Mouse (Mus musculus): ENCODE measurements around the gene Ube2v1. TPM values are rescaled to one million over a fixed set of nuclear protein-coding genes. Genes with fewer than 3 reads are reported as not detected.

Gene Ube2v1
- polyA plus RNA-seq, 1 experiment from 2014 or later, result 393 TPM

DNA sequence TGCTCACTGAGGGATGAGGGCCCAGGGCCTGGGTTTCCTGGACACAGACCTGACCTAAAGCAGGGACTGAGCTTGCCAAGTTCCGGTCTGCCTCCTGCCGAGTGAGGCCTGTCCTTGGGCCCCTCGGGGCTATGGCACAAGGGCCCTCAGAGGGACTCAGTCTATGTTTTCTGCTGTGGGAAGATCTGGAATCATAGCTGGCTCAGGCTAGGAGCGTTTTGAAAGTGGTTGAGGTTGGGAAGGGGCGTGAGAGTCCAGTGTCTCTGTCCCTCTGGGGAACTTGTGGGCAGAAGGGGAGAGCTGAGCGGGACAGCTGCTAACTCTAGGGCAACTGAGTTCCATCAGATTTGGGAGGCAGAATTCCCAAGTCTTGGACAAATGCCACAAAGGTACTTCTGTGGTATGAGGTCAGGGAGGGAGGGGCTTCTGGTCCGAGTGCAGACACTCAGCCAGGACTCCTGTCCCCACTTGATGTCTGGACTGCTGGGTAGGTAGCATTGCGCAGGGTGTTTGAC lies 31.4 kb downstream of the Ube2v1 start:
- no peak overlapping the region for H3K9ac ChIP-seq (ENCODE audit: low read depth, low read length)
- H3K4me3 ChIP-seq (ENCODE audit: low read length), result no peak overlapping the region
- no peaks in the 10 kb centered on the region for H3K9me3 ChIP-seq (ENCODE audit: control insufficient read depth, low read length)
- H3K36me3 ChIP-seq (ENCODE audit: control insufficient read depth, insufficient read depth, low read length), result no peaks in the 10 kb centered on the region
- peaks cover 9% of the 10 kb centered on the region; the same call in 1 of the 2 replicates for H3K4me1 ChIP-seq (ENCODE audit: control insufficient read depth, insufficient read depth, low read depth, low read length)
- 75% methylated on average over 8 of the region's 8 CpGs for WGBS
- ATAC-seq, result no peak
- no peak overlapping the region for H3K27ac ChIP-seq (ENCODE audit: low read depth, low read length)
- no peak overlapping the region for H3K4me2 ChIP-seq (ENCODE audit: low read length)
- no peaks in the 10 kb centered on the region for H3K27me3 ChIP-seq (replicated peaks; ENCODE audit: control insufficient read depth, insufficient read depth, low read length)

DNA sequence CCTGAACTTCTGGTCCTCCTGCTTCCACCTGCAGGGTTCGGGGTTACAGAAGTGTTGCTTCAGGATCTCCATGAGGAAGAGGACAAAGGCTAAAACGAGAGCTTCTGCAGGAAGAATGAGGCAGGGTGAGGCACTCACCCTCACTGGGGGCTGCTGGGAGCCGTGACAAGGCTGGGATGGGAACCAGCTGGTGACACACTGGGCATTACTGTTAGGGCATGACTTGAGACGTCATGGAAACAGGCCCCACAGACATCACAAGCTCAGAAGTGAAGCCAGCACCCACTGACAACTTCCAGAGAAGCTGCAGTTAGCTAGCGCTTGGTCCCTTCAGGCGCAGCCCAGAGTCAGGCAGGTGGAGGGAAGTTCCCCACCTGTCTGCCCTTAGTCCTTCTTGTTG lies 32.0 kb downstream of the Ube2v1 start:
- no peak overlapping the region for H3K27ac ChIP-seq (ENCODE audit: low read depth, low read length)
- no peaks in the 10 kb centered on the region for H3K36me3 ChIP-seq (ENCODE audit: control insufficient read depth, insufficient read depth, low read length)
- no peak for ATAC-seq
- 65% methylated on average over 6 of the region's 6 CpGs for WGBS
- H3K9me3 ChIP-seq (ENCODE audit: control insufficient read depth, low read length), result no peaks in the 10 kb centered on the region
- H3K9ac ChIP-seq (ENCODE audit: low read depth, low read length), result no peak overlapping the region
- peaks cover 9% of the 10 kb centered on the region; the same call in 1 of the 2 replicates for H3K4me1 ChIP-seq (ENCODE audit: control insufficient read depth, insufficient read depth, low read depth, low read length)
- no peak overlapping the region for H3K4me3 ChIP-seq (ENCODE audit: low read length)
- H3K27me3 ChIP-seq (replicated peaks; ENCODE audit: control insufficient read depth, insufficient read depth, low read length), result no peaks in the 10 kb centered on the region
- no peak overlapping the region for H3K4me2 ChIP-seq (ENCODE audit: low read length)

DNA sequence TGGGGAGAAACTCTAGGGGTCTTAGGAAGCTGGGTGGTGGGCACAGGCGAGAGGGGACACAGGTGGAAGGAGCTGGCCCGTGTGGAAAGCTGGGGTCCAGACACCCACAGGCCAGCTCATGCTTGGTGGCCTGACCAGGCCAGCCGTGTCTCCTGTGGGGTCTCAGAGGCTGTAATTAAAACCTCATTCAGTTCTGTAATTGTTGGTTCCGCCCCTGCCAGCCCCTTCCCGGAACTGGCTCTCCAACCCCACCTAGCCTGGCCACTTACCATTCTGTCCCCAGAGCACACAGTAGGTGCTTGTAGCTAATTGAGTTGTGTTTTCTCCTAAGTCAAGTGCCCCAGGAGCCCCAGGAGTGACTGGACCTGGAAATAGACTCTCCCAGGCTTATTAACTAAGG lies 32.7 kb downstream of the Ube2v1 start:
- 73% methylated on average over 5 of the region's 5 CpGs for WGBS
- Histone ChIP-seq H3K9me3 (ENCODE audit: control insufficient read depth, low read length) (no peaks in the 10 kb centered on the region), H3K4me2 (ENCODE audit: low read length) (no peak overlapping the region), H3K27ac (ENCODE audit: low read depth, low read length) (no peak overlapping the region), H3K4me3 (ENCODE audit: low read length) (no peak overlapping the region), H3K36me3 (ENCODE audit: control insufficient read depth, insufficient read depth, low read length) (no peaks in the 10 kb centered on the region), H3K4me1 (ENCODE audit: control insufficient read depth, insufficient read depth, low read depth, low read length) (peaks cover 14% of the 10 kb centered on the region), H3K27me3 (replicated peaks; ENCODE audit: control insufficient read depth, insufficient read depth, low read length) (no peaks in the 10 kb centered on the region), H3K9ac (ENCODE audit: low read depth, low read length) (no peak overlapping the region)
- ATAC-seq, result no peak

DNA sequence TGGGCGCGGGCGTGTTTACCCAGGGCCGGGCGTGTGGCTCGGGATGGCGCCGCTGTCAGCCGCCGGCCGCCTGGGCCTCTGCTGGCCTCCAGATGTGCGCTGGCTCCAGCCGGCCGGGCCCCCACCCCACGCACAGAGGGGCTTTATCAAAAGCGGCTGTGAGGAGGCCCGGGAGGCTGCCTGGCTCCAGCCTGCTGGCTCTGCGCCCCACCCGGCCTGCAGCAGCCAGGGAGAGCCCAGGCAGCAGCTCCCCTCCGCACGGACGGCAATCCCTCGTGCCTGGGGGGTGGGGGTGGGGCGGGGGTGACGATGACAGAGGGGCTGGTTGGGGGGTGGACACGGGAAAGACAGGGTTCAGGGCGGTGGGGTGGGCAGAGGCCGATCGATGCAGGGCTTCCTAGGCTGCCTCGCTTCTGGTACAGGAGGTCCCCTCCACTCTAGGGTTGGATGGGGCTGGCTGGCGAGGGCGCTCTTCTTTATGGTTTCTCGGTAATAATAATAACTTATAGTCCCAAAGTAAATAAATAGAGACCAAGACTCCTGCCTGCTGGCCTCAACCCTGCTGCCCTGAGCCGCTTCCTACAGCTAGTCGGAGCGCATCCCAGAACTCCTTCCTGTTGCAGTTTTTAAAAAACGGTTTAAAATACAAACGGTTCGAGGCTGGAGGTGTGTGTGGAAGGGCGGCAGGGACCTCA lies 34.3 kb downstream of the Ube2v1 start:
- peak overlapping the region; percentile 40 for H3K4me2 ChIP-seq (ENCODE audit: low read length)
- peak overlapping the region; percentile 0; the same call in 1 of the 2 replicates for H3K4me3 ChIP-seq (ENCODE audit: low read length)
- no peaks in the 10 kb centered on the region for H3K27me3 ChIP-seq (replicated peaks; ENCODE audit: control insufficient read depth, insufficient read depth, low read length)
- WGBS, result 27% methylated on average over 37 of the region's 40 CpGs
- no peaks in the 10 kb centered on the region for H3K36me3 ChIP-seq (ENCODE audit: control insufficient read depth, insufficient read depth, low read length)
- H3K9me3 ChIP-seq (ENCODE audit: control insufficient read depth, low read length), result no peaks in the 10 kb centered on the region
- peaks cover 17% of the 10 kb centered on the region for H3K4me1 ChIP-seq (ENCODE audit: control insufficient read depth, insufficient read depth, low read depth, low read length)
- ATAC-seq, result peak; percentile 46; the same call in 1 of the 2 replicates
- peak overlapping the region; percentile 49; the same call in 1 of the 2 replicates for H3K9ac ChIP-seq (ENCODE audit: low read depth, low read length)
- no peak overlapping the region for H3K27ac ChIP-seq (ENCODE audit: low read depth, low read length)

DNA sequence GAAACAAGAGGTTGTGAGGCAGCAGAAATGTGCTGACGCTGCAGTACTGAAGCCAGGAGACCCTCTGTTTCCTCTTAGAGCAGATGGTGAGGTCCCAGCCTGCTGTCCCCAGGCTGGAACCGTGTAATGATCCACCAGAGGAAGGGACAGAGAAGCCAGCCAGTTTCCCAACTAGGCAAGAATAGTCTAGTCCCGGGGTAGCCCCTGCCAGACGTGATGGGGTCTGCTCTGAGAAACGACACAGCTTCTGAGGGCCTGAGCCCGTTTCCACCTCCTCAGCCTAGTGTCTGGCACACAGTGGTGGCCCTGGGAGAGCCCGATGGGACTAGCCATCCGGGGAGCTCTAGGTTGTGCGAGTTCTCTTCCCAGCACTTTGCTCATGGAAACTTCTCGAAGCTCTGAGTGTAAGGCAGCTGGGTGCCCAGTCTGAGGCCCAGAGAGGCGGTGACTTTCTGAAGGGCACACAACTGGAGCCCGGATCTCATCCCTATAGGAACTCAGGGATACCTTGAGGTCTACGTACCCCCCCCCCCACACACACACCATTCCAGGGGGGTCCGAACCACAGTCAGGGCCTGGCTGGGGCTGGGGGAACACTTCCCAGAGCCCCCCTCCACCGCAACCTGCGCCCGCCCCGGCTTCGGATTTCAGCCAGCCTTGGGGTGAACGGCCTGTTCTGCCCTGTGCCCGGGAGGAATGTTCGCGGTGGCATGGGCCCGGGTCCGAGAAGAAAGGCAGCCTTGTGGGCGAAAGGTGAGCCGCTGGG lies 35.0 kb downstream of the Ube2v1 start:
- no peaks in the 10 kb centered on the region for H3K9me3 ChIP-seq (ENCODE audit: control insufficient read depth, low read length)
- peak overlapping the region; percentile 49; the same call in 1 of the 2 replicates for H3K9ac ChIP-seq (ENCODE audit: low read depth, low read length)
- H3K36me3 ChIP-seq (ENCODE audit: control insufficient read depth, insufficient read depth, low read length), result no peaks in the 10 kb centered on the region
- H3K27ac ChIP-seq (ENCODE audit: low read depth, low read length), result peak overlapping the region; percentile 42; the same call in 1 of the 2 replicates
- H3K4me2 ChIP-seq (ENCODE audit: low read length), result peak overlapping the region; percentile 40
- H3K27me3 ChIP-seq (replicated peaks; ENCODE audit: control insufficient read depth, insufficient read depth, low read length), result no peaks in the 10 kb centered on the region
- 41% methylated on average over 27 of the region's 27 CpGs for WGBS
- H3K4me3 ChIP-seq (ENCODE audit: low read length), result no peak overlapping the region
- peaks cover 17% of the 10 kb centered on the region for H3K4me1 ChIP-seq (ENCODE audit: control insufficient read depth, insufficient read depth, low read depth, low read length)
- ATAC-seq, result no peak

DNA sequence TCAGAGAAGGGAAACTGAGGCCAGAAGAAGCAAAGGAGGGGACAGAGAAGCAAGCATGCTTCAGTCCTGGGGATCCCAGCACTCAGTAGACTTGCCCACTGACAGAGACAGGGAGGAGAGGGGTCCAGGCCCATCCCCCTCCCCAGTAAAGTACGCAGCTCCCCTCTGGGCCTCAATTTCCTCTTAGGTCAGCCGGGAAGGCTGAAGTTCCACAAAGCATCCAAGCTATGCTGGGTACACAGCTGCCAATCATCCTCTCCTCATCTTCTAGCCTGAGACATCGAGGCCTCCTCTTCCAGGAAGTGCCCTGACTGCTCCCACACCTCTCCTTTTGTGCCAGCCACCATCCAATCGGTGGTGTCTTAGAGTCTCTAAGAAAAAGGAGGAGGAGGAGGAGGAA lies 35.6 kb downstream of the Ube2v1 start:
- H3K9ac ChIP-seq (ENCODE audit: low read depth, low read length), result no peak overlapping the region
- H3K9me3 ChIP-seq (ENCODE audit: control insufficient read depth, low read length), result no peaks in the 10 kb centered on the region
- no peaks in the 10 kb centered on the region for H3K36me3 ChIP-seq (ENCODE audit: control insufficient read depth, insufficient read depth, low read length)
- ATAC-seq, result no peak
- no peaks in the 10 kb centered on the region for H3K27me3 ChIP-seq (replicated peaks; ENCODE audit: control insufficient read depth, insufficient read depth, low read length)
- peaks cover 17% of the 10 kb centered on the region for H3K4me1 ChIP-seq (ENCODE audit: control insufficient read depth, insufficient read depth, low read depth, low read length)
- WGBS, result 46% methylated on average over 3 of the region's 4 CpGs
- no peak overlapping the region for H3K4me3 ChIP-seq (ENCODE audit: low read length)
- no peak overlapping the region for H3K4me2 ChIP-seq (ENCODE audit: low read length)
- H3K27ac ChIP-seq (ENCODE audit: low read depth, low read length), result peak overlapping the region; percentile 48; the same call in 1 of the 2 replicates

DNA sequence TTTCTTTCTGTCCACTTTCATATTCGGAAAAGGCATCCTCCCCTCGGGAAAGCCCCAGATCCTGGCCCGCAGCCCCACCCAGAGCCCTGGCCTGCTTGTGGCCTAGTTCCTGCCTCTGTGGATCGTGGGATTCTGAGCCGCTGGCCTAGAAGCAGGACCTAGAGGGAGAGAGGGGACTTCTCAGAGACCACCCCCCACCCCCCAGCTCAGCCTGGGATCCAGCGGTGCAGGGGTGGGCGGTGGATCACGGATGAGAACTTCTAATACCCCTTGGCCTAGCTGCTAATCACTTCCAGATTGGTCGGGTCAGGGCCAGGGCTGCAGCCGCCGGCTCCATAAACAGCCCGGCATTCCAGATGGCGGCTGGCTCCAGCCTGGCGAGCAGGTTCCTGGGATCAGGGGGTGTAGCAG lies 36.1 kb downstream of the Ube2v1 start:
- H3K9ac ChIP-seq (ENCODE audit: low read depth, low read length), result no peak overlapping the region
- no peak for ATAC-seq
- no peak overlapping the region for H3K4me3 ChIP-seq (ENCODE audit: low read length)
- no peaks in the 10 kb centered on the region for H3K9me3 ChIP-seq (ENCODE audit: control insufficient read depth, low read length)
- H3K27ac ChIP-seq (ENCODE audit: low read depth, low read length), result no peak overlapping the region; the same call in 1 of the 2 replicates
- H3K27me3 ChIP-seq (replicated peaks; ENCODE audit: control insufficient read depth, insufficient read depth, low read length), result no peaks in the 10 kb centered on the region
- no peak overlapping the region for H3K4me2 ChIP-seq (ENCODE audit: low read length)
- H3K36me3 ChIP-seq (ENCODE audit: control insufficient read depth, insufficient read depth, low read length), result no peaks in the 10 kb centered on the region
- WGBS, result 53% methylated on average over 14 of the region's 14 CpGs
- H3K4me1 ChIP-seq (ENCODE audit: control insufficient read depth, insufficient read depth, low read depth, low read length), result peaks cover 17% of the 10 kb centered on the region

DNA sequence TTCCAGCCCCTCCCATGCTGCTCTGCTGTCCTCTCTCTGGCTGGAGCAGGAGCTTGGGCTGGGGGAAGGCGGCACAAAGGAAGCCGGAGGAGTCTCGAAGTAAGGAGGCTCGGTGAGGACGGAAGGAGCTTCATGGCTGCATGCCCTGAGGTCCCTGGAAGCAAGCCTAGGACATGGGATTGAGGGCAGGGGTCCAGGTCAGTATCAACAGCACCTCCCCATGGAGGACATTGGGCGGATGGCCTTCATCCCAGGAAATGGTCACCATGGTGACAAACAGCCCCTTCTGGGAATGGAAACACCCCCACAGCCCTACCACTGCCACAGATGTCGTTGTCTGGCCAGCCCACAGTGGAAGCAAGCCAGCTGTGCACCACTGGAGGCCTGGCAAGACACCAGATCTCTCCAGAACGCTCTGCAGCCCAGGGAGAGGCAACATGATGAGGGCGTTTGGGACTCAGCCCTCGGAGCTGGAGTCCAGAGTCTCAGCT lies 37.4 kb downstream of the Ube2v1 start:
- Histone ChIP-seq H3K4me3 (ENCODE audit: low read length) (no peak overlapping the region), H3K36me3 (ENCODE audit: control insufficient read depth, insufficient read depth, low read length) (no peaks in the 10 kb centered on the region), H3K27ac (ENCODE audit: low read depth, low read length) (peak overlapping the region; percentile 42; the same call in 1 of the 2 replicates), H3K27me3 (replicated peaks; ENCODE audit: control insufficient read depth, insufficient read depth, low read length) (peaks cover under 1% of the 10 kb centered on the region; the same call in 1 of the 2 replicates), H3K4me2 (ENCODE audit: low read length) (no peak overlapping the region), H3K9me3 (ENCODE audit: control insufficient read depth, low read length) (no peaks in the 10 kb centered on the region), H3K9ac (ENCODE audit: low read depth, low read length) (no peak overlapping the region), H3K4me1 (ENCODE audit: control insufficient read depth, insufficient read depth, low read depth, low read length) (peaks cover 17% of the 10 kb centered on the region)
- ATAC-seq, result peak; percentile 69
- whole genome bisulfite sequencing, result 14% methylated on average over 10 of the region's 10 CpGs

Measured in hindbrain, embryonic 16.5 days (tissue).